ENCODE assay signal across 8 mouse cellular contexts in the genomic region with DNA sequence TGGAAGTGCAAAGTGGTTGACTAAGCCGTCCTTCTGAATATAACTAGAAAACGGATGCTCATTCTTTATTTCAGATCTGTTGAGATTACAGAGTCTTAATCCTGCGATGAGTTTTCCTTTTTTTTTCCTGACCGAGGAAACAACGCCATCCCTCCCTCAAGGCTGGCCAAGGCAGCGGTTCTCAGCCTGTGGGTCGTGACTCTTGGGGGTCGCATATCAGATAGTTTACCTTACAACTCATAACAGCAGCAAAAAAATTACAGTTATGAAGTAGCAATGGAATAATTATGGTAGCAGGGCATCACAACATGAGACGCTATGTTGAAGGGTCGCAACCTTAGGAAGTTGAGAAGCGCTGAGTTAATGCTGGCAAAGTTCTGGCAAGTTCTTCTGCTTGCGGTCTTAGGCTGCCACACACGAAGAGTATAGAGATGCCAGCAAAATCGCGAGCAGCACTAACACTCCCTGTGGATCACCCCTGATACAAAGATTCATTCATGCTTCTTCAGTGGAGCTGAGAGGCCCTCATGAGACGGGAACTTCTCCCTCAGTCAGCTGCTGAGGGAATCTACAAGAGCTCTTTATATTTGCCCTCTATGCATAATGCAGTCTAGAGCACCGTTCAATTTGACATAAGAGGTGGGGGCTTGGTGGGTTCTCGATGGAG. TPM values are rescaled to one million over a fixed set of nuclear protein-coding genes. Genes with fewer than 3 reads are reported as not detected.
A peak's percentile ranks its signal among the peaks of the same experiment; 100 is the strongest.
DNase-seq lines count a peak whose midpoint lies in the region; ATAC-seq and TF ChIP-seq lines count a peak whose summit lies in the region.

No protein-coding gene starts in this region.

- H3K9me3 ChIP-seq in lung, embryonic 15.5 days, result no peaks in the 10 kb centered on the region
- no peaks in the 10 kb centered on the region for H3K9me3 ChIP-seq in intestine, postnatal 0 days (ENCODE audit: control insufficient read depth)
- H3K9me3 ChIP-seq in neural tube, embryonic 14.5 days (ENCODE audit: control insufficient read depth, low read length), result no peaks in the 10 kb centered on the region

- H3K4me1 ChIP-seq in lung, embryonic 15.5 days, result peaks cover 24% of the 10 kb centered on the region
- H3K4me1 ChIP-seq in embryonic fibroblast, embryonic 13.5 days (ENCODE audit: control insufficient read depth, insufficient read depth, low read length), result peaks cover 7% of the 10 kb centered on the region
- H3K4me1 ChIP-seq in intestine, postnatal 0 days (replicated peaks; ENCODE audit: control insufficient read depth, insufficient read depth, low read length), result no peaks in the 10 kb centered on the region
- H3K4me1 ChIP-seq in neural tube, embryonic 14.5 days (ENCODE audit: control insufficient read depth, insufficient read depth, low read length), result peaks cover 8% of the 10 kb centered on the region

- H3K27ac ChIP-seq in lung, embryonic 15.5 days, result peak overlapping the region; percentile 76
- peak overlapping the region; percentile 34; the same call in 1 of the 2 replicates for H3K27ac ChIP-seq in embryonic fibroblast, embryonic 13.5 days (ENCODE audit: insufficient read depth, low read length)
- H3K27ac ChIP-seq in intestine, postnatal 0 days (ENCODE audit: low read depth, low read length), result no peak overlapping the region
- H3K27ac ChIP-seq in neural tube, embryonic 14.5 days (ENCODE audit: low read depth, low read length), result no peak overlapping the region

- DNase-seq in lung, postnatal 36 days, result no peak
- no peak for DNase-seq in T-cell, adult 2 months (ENCODE audit: low spot score)
- no peak for DNase-seq in c-Kit-positive CD71-positive TER-119-positive erythroid progenitor cells, embryonic 14.5 days (ENCODE audit: low spot score)

- ATAC-seq in lung, embryonic 15.5 days (ENCODE audit: borderline replicate concordance, extremely low read depth, low FRiP score, low TSS enrichment), result peak; percentile 35; the same call in 1 of the 2 replicates
- no peak for ATAC-seq in intestine, postnatal 0 days
- ATAC-seq in neural tube, embryonic 14.5 days (ENCODE audit: low read depth), result no peak
- ATAC-seq in inflammation-experienced regulatory T-cells, adult 6 months, result no peak

- H3K36me3 ChIP-seq in lung, embryonic 15.5 days, result peaks cover 23% of the 10 kb centered on the region
- peaks cover 5% of the 10 kb centered on the region; the same call in 1 of the 2 replicates for H3K36me3 ChIP-seq in intestine, postnatal 0 days (ENCODE audit: control insufficient read depth, insufficient read depth)
- no peaks in the 10 kb centered on the region for H3K36me3 ChIP-seq in neural tube, embryonic 14.5 days (ENCODE audit: control insufficient read depth, insufficient read depth, low read length)

- H3K4me2 ChIP-seq in lung, embryonic 15.5 days, result peak overlapping the region; percentile 56
- H3K4me2 ChIP-seq in intestine, postnatal 0 days (replicated peaks; ENCODE audit: low read depth), result peak overlapping the region; percentile 67
- H3K4me2 ChIP-seq in neural tube, embryonic 14.5 days (ENCODE audit: low read depth, low read length), result peak overlapping the region; percentile 49

- H3K4me3 ChIP-seq in lung, embryonic 15.5 days, result peak overlapping the region; percentile 73
- peak overlapping the region; percentile 22 for H3K4me3 ChIP-seq in embryonic fibroblast, embryonic 13.5 days (ENCODE audit: insufficient read depth, low read length)
- H3K4me3 ChIP-seq in intestine, postnatal 0 days (ENCODE audit: low read depth, low read length), result peak overlapping the region; percentile 71
- H3K4me3 ChIP-seq in neural tube, embryonic 14.5 days (ENCODE audit: low read depth, low read length), result peak overlapping the region; percentile 34

- no peaks in the 10 kb centered on the region for H3K27me3 ChIP-seq in lung, embryonic 15.5 days
- H3K27me3 ChIP-seq in intestine, postnatal 0 days (replicated peaks; ENCODE audit: control insufficient read depth, insufficient read depth, low read length), result no peaks in the 10 kb centered on the region
- H3K27me3 ChIP-seq in neural tube, embryonic 14.5 days (ENCODE audit: control insufficient read depth, insufficient read depth, low read length), result no peaks in the 10 kb centered on the region

- no peak for TF ChIP-seq POLR2A in embryonic fibroblast, embryonic 13.5 days (IDR thresholded peaks at IDR 0.05; ENCODE audit: low read depth, low read length)

- peak overlapping the region; percentile 18; the same call in 1 of the 2 replicates for H3K9ac ChIP-seq in lung, embryonic 15.5 days
- H3K9ac ChIP-seq in intestine, postnatal 0 days (ENCODE audit: low read depth, low read length), result peak overlapping the region; percentile 34; the same call in 1 of the 2 replicates
- 0 out of 2 replicates have a peak overlapping the region, but pooled peaks have one; percentile 34 for H3K9ac ChIP-seq in neural tube, embryonic 14.5 days (replicated peaks; ENCODE audit: low read depth, low read length)

- no peak for TF ChIP-seq CTCF in embryonic fibroblast, embryonic 13.5 days (IDR thresholded peaks at IDR 0.05; ENCODE audit: borderline replicate concordance, insufficient read depth, low read length)
- TF ChIP-seq CTCF in intestine, postnatal 0 days (IDR thresholded peaks at IDR 0.05; ENCODE audit: low read depth), result no peak

- 26% methylated on average over 18 of the region's 18 CpGs for WGBS in lung, embryonic 15.5 days
- 39% methylated on average over 18 of the region's 18 CpGs for WGBS in intestine, postnatal 0 days
- 49% methylated on average over 18 of the region's 18 CpGs for WGBS in neural tube, embryonic 14.5 days

RNA-seq across cellular contexts. Expression of a gene that starts 0.6 kb away (rescaled TPM):
- polyA plus RNA-seq in lung, embryonic 15.5 days (2015; fragmentation: Nextera tagmentation; extraction: Ambion mirVana), result 276 and 280 TPM in 2 replicates
- 141 and 227 TPM in 2 replicates for polyA plus RNA-seq in embryonic fibroblast, embryonic 13.5 days (2011; ENCODE audit: insufficient read length, low read depth, missing spikeins)
- polyA plus RNA-seq in intestine, postnatal 0 days (2015; fragmentation: Nextera tagmentation; extraction: Ambion mirVana), result 40.9 and 41.8 TPM in 2 replicates
- polyA plus RNA-seq in neural tube, embryonic 14.5 days (2014; fragmentation: Nextera tagmentation; extraction: Ambion mirVana), result 18.3 and 24.8 TPM in 2 replicates
- polyA plus RNA-seq in inflammation-experienced regulatory T-cells, adult 6 months (2017; shearing (Covaris generic)), result 100 to 1,000 TPM in 1 of 3 experiments, 10 to 100 TPM in 2; 34.9 to 332 (median 36.3) TPM

RNA-seq across cellular contexts. Expression of a gene that starts 16.4 kb away (rescaled TPM):
- 498 and 524 TPM in 2 replicates for polyA plus RNA-seq in lung, embryonic 15.5 days (2015; fragmentation: Nextera tagmentation; extraction: Ambion mirVana)
- 212 and 419 TPM in 2 replicates for polyA plus RNA-seq in embryonic fibroblast, embryonic 13.5 days (2011; ENCODE audit: insufficient read length, low read depth, missing spikeins)
- 174 and 176 TPM in 2 replicates for polyA plus RNA-seq in intestine, postnatal 0 days (2015; fragmentation: Nextera tagmentation; extraction: Ambion mirVana)
- 53.7 and 132 TPM in 2 replicates for polyA plus RNA-seq in neural tube, embryonic 14.5 days (2014; fragmentation: Nextera tagmentation; extraction: Ambion mirVana)
- polyA plus RNA-seq in inflammation-experienced regulatory T-cells, adult 6 months (2017; shearing (Covaris generic)), result 10 to 100 TPM in 2 of 3 experiments, under 1 TPM in 1; 0.09 to 20.6 (median 14.8) TPM

RNA-seq across cellular contexts. Expression of a gene that starts 41.8 kb away (rescaled TPM):
- 0.20 and 0.61 TPM in 2 replicates for polyA plus RNA-seq in lung, embryonic 15.5 days (2015; fragmentation: Nextera tagmentation; extraction: Ambion mirVana)
- polyA plus RNA-seq in embryonic fibroblast, embryonic 13.5 days (2011; ENCODE audit: insufficient read length, low read depth, missing spikeins), result not detected in 2 replicates
- polyA plus RNA-seq in intestine, postnatal 0 days (2015; fragmentation: Nextera tagmentation; extraction: Ambion mirVana), result 0.61 and 0.80 TPM in 2 replicates
- polyA plus RNA-seq in neural tube, embryonic 14.5 days (2014; fragmentation: Nextera tagmentation; extraction: Ambion mirVana), result 0.89 and 2.2 TPM in 2 replicates
- not detected for polyA plus RNA-seq in inflammation-experienced regulatory T-cells, adult 6 months (2017; shearing (Covaris generic))

Comparison
In these comparisons a context has a peak if more than half of its experiments do, and no peak if none do; other contexts are left out.
1. H3K27ac ChIP-seq: peak in lung, embryonic 15.5 days (single experiment) and embryonic fibroblast, embryonic 13.5 days (single experiment); none in intestine, postnatal 0 days (single experiment) and neural tube, embryonic 14.5 days (single experiment).
2. H3K4me3 ChIP-seq: peak in every context shown above with its lines; median percentile 73 in lung, embryonic 15.5 days; 71 in intestine, postnatal 0 days; 34 in neural tube, embryonic 14.5 days; 22 in embryonic fibroblast, embryonic 13.5 days.
3. Peak in every context shown above with its lines, with median percentiles within 50 percentile points of each other: H3K4me2 ChIP-seq and H3K9ac ChIP-seq.